Mouse (Mus musculus) ES-E14 (cell line): ENCODE results near the gene Foxo6. TPM values are rescaled to one million over a fixed set of nuclear protein-coding genes. Genes with fewer than 3 reads are reported as not detected.

Experiments
- DNase-seq: peaks from one replicate; pipeline ENCODE4 v3.0.0-alpha.2; 2013; ENCODE audit warnings: low read depth, low spot score
- H3K27ac ChIP-seq: 2 replicates; pipeline ENCODE4 v1.5.1; 2012; ENCODE audit warnings: low read depth, mild to moderate bottlenecking, low read length, moderate library complexity, mixed read lengths; ENCODE audit not compliant: poor library complexity, insufficient read depth, severe bottlenecking
- H3K36me3 ChIP-seq: 2 replicates; pipeline ENCODE4 v1.6.1; 2012; ENCODE audit warnings: mild to moderate bottlenecking, low read length, moderate library complexity, mixed read lengths; ENCODE audit not compliant: control insufficient read depth, poor library complexity, insufficient read depth, severe bottlenecking
- H3K4me1 ChIP-seq, 2 experiments: fragments of 150-350 bp in 1 of 2; sonication (generic) in 1 of 2; 2 replicates each; pipeline ENCODE4 v1.6.1; 2012; ENCODE audit warnings: low read length in 2 of 2, mild to moderate bottlenecking in 1 of 2, mixed read lengths in 1 of 2; ENCODE audit not compliant: control insufficient read depth in 2 of 2, insufficient read depth in 2 of 2, poor library complexity in 1 of 2
- H3K4me3 ChIP-seq, 2 experiments: fragments of 150-350 bp in 1 of 2; sonication (generic) in 1 of 2; 2 replicates each; pipeline ENCODE4 v1.5.1; 2012; ENCODE audit warnings: low read length in 2 of 2, low read depth in 1 of 2, mild to moderate bottlenecking in 1 of 2, mixed read lengths in 1 of 2; ENCODE audit not compliant: insufficient read depth in 1 of 2, poor library complexity in 1 of 2, severe bottlenecking in 1 of 2
- H3K9ac ChIP-seq: 2 replicates; pipeline ENCODE4 v1.6.1; 2012; ENCODE audit warnings: low read depth, mild to moderate bottlenecking, low read length, mixed read lengths; ENCODE audit not compliant: poor library complexity, insufficient read depth, severe bottlenecking
- H3K9me3 ChIP-seq: fragments of 150-350 bp; sonication (generic); 2 replicates; pipeline ENCODE4 v1.6.1; 2012; ENCODE audit warnings: low read depth, mild to moderate bottlenecking, low read length; ENCODE audit not compliant: control insufficient read depth, insufficient read depth
- CHD2 ChIP-seq: IDR thresholded peaks from 2 replicates; pipeline ENCODE4 v1.6.1; 2014; ENCODE audit warnings: mild to moderate bottlenecking, low read depth, low read length, inconsistent platforms
- HCFC1 ChIP-seq: IDR thresholded peaks from 2 replicates; pipeline ENCODE4 v1.6.1; 2012; ENCODE audit warnings: low read length, inconsistent platforms, borderline replicate concordance; ENCODE audit not compliant: insufficient read depth
- MAFK ChIP-seq: IDR thresholded peaks from 2 replicates; pipeline ENCODE4 v1.6.1; 2014; ENCODE audit warnings: mild to moderate bottlenecking, low read depth, low read length, inconsistent platforms; ENCODE audit not compliant: insufficient read depth
- ZC3H11A ChIP-seq: IDR thresholded peaks from 2 replicates; pipeline ENCODE4 v1.6.1; 2012; ENCODE audit warnings: low read depth, mild to moderate bottlenecking, inconsistent platforms, low read length, borderline replicate concordance
- ZNF384 ChIP-seq: IDR thresholded peaks from 2 replicates; pipeline ENCODE4 v1.6.1; 2012; ENCODE audit warnings: low read depth, low read length, inconsistent platforms
- in situ Hi-C, 2 experiments: fragments of 600-800 bp; cut with MboI; formaldehyde crosslinking; loops; one replicate each; pipeline ENCODE4 v1.15.1; 2025; ENCODE audit warnings: low sequenced_read_pairs in 2 of 2, inconsistent platforms in 1 of 2; ENCODE audit not compliant: unreplicated experiment in 2 of 2
- total RNA-seq: library from RNA; depleted of rRNA; stranded (reverse); fragments of 300-350 nt; gene quantifications from 2 replicates; pipeline ENCODE4 v1.2.3, GENCODE M21; 2012

The Foxo6 gene
- total RNA-seq, 1 experiment: 0.98 TPM

DNA sequence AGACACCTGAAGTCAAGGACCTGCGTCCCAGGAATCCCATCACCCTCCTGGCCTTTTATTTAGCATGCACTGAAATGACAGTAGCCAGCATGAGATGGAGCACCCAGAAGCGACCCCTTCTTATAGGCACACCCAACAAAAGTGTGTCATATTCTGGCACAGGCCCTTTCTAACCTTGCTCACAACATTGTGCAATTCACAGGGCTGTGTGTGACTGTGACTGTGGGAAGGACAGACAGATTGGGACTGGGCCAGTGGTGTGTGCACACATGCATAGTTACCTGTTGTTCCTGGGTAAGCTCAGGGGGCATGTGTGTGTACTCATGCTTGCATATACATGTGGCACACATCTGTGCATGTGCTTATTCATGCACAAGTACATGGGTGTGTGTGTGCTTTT lies 54.6 kb downstream of the Foxo6 start:
- DNase-seq: no peak
- in situ Hi-C loops: loop anchor here in 1 of 2 experiments (25.0 kb wide), 1 partner anchor 130 kb away; no protein-coding TSS in a partner anchor
- Histone ChIP-seq H3K9me3 (no peaks in the 10 kb centered on the region), H3K4me1 (peaks cover 0 to 2% of the 10 kb centered on the region in 2 experiments; a peak in 1 of 4 replicates), H3K27ac (no peak overlapping the region), H3K36me3 (no peaks in the 10 kb centered on the region), H3K4me3 (no peak overlapping the region), H3K9ac (no peak overlapping the region)
- TF ChIP-seq ZC3H11A: no peak
- TF ChIP-seq HCFC1: no peak
- no peak for TF ChIP-seq MAFK
- TF ChIP-seq ZNF384: no peak
- TF ChIP-seq CHD2: no peak

DNA sequence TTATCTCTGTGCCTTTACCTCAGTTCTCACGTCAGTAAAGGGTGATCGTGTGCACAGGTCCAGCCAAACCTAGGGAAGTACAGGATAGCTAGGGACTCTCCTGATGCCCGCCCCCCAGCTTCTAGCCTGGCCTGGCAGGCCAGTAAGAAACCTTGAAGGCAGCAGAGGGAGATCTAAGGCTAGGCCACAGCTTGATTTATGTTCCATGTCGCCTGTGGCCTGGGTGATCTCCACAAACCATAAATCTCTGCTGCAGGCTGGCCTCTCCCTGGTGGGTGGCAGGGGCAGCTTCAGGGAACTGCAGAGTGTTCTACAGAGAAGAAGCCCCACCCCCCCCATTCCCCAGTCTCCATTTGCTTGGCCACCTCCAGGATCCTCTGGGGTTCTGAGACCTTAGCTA lies 55.2 kb downstream of the Foxo6 start:
- in situ Hi-C loops: loop anchor here in 1 of 2 experiments (25.0 kb wide), 1 partner anchor 130 kb away; no protein-coding TSS in a partner anchor
- Histone ChIP-seq H3K36me3 (no peaks in the 10 kb centered on the region), H3K27ac (no peak overlapping the region), H3K4me1 (peaks cover 0 to 2% of the 10 kb centered on the region in 2 experiments; a peak in 1 of 4 replicates), H3K9me3 (no peaks in the 10 kb centered on the region), H3K4me3 (no peak overlapping the region), H3K9ac (no peak overlapping the region)
- no peak for DNase-seq
- no peak for TF ChIP-seq ZNF384
- no peak for TF ChIP-seq MAFK
- no peak for TF ChIP-seq HCFC1
- no peak for TF ChIP-seq ZC3H11A
- TF ChIP-seq CHD2: no peak

DNA sequence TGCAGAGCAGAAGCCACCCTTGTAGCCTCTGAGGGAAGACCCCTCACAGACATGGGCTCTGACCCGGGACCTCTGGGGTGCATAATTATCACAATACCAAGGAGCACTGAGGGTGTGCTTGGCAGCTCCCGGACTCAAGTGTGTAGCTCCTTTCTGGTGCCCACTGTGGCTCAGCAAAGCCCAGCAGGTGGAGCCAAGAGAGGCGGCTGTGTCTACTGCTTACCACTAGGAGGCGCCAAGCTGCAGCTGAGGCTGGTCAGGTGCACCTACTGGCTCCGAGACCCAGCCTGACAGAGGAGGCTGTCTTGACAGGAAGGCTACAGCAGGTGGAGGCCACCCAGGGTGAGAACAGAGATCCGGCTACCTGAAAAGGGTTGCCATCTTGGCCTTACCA lies 56.9 kb downstream of the Foxo6 start:
- Histone ChIP-seq H3K4me3 (no peak overlapping the region), H3K4me1 (peaks cover 0 to 2% of the 10 kb centered on the region in 2 experiments; a peak in 1 of 4 replicates), H3K36me3 (no peaks in the 10 kb centered on the region), H3K27ac (no peak overlapping the region), H3K9me3 (no peaks in the 10 kb centered on the region), H3K9ac (no peak overlapping the region)
- in situ Hi-C loops: loop anchor here in 1 of 2 experiments (25.0 kb wide), 1 partner anchor 132 kb away; no protein-coding TSS in a partner anchor
- peak; percentile 83 for TF ChIP-seq ZC3H11A
- TF ChIP-seq HCFC1: no peak
- no peak for TF ChIP-seq CHD2
- TF ChIP-seq ZNF384: no peak
- peak; percentile 58 for DNase-seq

DNA sequence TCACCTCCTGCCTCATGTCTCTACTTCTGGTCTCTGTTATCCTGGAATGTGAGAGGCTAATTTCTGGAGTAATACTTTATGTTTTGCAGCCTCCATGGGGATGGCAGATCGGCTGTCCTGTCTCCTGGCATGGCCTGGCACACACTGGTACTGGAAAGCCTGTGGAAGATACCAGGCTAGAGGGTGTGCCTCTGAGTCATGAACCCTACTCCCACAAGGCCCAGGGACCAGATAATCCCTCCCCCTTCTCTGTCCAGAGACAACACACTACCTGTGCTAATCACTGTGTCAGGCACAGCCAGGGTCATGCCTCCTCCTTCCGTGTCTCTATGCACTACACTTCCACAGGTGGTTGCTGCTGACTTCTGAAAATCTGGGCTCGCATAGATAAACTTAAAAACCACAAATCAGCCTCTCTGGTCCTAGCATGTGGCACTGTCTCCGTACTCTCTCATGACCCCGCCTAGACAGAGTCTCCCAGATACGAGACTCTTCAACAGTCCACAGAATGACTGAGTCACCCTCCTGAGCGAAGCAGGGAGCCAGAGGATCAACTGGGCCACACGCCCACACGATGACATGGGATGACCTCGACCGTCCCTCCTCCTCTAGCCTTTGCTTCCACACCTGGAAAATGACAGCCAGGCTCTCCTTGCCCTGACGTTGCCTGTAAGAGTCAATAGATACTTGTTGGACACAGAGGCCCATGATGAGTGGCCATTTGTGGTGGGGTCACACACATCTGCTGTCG lies 57.5 kb downstream of the Foxo6 start:
- in situ Hi-C loops: loop anchor here (10.0 to 25.0 kb wide), 2 partner anchors 95 to 133 kb away; no protein-coding TSS in a partner anchor
- no peak for TF ChIP-seq CHD2
- no peak for TF ChIP-seq HCFC1
- TF ChIP-seq ZC3H11A: no peak
- TF ChIP-seq MAFK: no peak
- TF ChIP-seq ZNF384: no peak
- no peaks in the 10 kb centered on the region for H3K9me3 ChIP-seq
- peaks cover 0 to 2% of the 10 kb centered on the region in 2 experiments; a peak in 1 of 4 replicates for H3K4me1 ChIP-seq
- no peaks in the 10 kb centered on the region for H3K36me3 ChIP-seq
- H3K4me3 ChIP-seq: no peak overlapping the region
- no peak for DNase-seq
- H3K27ac ChIP-seq: no peak overlapping the region
- H3K9ac ChIP-seq: no peak overlapping the region
